Mouse (Mus musculus) adrenal gland, postnatal 10 days (tissue): ENCODE data around the gene Mettl24. TPM values are rescaled to one million over a fixed set of nuclear protein-coding genes. Genes with fewer than 3 reads are reported as not detected.

Experiments
- DNase-seq: peaks from one replicate; pipeline ENCODE4 v3.0.0; 2021; ENCODE audit warnings: mixed read lengths
- total RNA-seq, 2 experiments: library from RNA; stranded (reverse); gene quantifications; 2 replicates each; pipeline ENCODE4 v1.2.3; 2021

The Mettl24 gene
- total RNA-seq, 2 experiments from 2014 or later: 5.7 to 7.2 TPM

DNA sequence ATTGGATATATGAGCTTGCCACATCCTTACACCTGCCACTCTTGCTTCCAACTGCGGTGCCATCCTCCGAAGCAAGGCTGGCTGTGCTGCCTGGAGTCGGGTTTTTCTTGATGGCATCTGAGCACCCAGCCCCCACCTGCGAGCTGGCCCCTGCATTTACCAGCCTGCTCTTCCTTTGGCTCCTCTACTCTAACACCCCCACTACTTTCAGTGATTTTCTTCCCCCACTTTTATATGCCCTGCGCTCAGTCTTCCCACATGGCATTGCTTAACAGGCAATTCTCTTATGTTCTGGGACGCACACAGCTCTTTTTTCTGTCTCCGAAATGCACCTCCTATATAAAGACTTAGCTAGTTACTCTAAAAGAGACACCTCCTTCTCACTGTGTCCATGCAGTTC, 1.2 kb downstream of the Mettl24 start:
- no peak for DNase-seq

DNA sequence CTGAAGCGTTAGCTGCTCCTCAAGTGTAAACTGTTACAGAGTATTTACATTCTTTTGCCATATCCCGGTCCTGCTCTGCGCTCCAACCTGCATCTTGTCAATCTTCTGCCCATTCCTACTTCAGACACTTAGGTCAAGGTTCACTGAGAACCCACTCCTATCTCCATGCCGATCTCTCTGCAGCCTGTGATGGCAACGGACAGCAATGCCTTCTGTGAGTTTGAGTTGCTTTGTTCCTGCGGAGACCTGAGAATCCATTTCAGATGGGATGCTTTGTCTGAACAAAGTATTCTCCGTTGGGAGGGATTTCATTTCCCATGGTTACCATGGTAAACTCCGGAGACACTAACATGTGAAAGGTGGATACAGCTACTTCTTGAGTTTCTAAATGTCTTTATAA, 2.6 kb downstream of the Mettl24 start:
- no peak for DNase-seq

DNA sequence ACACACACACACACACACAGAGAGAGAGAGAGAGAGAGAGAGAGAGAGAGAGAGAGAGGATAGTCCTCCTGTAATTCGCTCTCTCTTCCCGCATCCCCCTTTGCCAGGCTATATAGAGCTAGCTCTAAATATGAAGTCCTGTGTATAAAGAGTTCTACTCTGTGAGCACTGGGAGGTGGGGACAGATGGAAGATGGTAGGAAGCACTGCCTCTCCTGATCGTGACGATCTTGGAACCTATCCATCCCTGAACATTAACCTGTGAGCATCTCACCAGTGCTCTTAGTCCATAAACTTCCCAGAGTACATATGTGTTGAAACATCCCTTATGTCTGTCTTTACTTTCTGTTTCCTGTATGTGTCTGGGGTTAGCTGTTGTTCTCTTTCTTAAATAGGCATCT, 3.9 kb downstream of the Mettl24 start:
- no peak for DNase-seq

DNA sequence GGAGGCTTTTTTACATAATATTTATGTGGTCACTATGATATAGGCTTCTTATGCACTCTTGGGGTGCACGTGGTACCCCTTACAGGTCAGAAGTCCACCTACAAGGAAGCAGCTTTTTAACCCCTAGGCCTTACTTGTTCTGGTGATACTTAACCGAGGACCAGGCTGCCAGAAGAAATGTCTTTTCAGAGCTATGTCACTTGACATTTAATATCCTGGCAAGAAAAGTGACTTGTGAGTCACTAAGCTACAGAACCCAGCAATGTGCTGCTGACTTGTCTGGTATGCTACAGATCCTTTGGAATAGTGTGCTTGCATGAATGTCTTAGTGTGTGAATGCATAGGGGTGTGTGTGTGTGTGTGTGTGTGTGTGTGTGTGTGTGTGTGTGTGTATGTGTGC, 4.3 kb downstream of the Mettl24 start:
- no peak for DNase-seq

DNA sequence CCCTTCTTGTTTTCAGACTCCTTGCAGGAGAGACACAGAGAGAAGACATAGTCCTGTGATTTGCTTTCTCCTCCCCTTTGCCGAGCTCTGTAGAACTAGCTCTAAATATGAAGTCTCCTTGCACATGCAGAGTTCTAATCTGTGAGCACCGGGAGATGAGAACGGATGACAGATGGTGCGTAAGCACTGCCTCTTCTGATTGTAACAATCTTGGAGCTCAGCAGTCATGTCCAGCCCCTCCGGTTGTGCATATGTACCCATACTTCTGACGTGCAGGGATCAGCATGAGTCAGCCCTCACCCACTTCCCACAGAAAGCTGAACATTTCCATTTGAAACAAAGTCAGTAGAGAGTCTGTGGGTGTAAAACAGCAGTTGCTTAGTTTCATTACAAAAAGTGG, 5.2 kb downstream of the Mettl24 start:
- no peak for DNase-seq

DNA sequence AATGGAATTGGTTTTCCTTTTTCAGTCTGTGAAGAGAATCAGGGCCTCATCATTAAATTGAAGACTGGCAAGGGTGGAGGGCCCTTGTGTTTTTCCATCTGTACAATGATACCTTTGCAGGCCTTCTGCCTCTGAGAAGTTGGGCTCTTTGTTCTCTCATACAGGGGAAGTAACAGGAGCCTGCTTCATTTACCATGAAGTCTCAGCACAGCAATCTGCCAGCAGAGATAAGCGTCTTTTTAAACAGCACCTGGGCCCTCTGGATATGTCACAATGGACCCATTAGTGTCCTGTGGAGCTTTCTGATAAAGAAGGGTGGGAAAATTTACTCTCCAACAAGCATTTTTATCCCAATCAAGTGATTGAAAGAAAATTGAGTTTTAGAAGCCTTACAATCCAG, 5.8 kb downstream of the Mettl24 start:
- DNase-seq: no peak

DNA sequence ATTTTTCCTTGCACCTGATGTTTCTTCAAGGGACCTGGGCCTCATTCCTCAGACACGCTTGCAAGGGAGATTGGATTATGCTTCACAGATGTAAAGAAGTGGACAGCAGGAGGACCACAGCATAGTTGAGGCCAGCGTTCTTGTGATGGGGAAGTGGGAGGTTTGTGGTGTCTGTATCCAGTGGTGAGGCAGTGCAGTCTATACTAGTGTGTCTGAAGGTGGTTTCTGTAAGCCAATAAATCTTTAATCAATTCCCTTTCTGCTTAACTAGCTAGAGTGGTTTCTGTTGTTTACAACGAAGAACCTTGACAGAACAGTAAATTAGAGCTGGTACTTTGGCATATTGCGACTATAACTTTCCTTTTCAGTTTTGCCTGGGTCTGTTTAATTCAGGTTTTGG, 15.6 kb downstream of the Mettl24 start:
- no peak for DNase-seq

DNA sequence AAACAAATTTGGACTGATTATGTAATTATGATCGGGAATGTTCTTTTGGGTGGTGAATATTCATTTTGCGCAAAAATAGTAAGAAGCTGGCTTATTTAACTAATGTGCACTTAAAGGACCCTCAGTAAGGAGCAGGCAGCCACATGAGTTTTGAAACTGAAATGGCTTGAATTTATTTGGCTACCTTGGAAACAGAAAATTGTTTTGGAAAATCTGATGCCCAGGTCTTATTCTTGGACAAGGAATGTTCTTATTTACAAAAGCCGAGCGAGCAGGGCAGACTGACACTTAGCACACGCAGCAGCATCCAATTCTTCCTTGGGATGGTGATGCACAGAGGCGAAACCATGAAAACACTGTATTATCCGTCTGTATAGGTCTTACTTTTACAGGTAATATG, 28.0 kb downstream of the Mettl24 start:
- DNase-seq: no peak

DNA sequence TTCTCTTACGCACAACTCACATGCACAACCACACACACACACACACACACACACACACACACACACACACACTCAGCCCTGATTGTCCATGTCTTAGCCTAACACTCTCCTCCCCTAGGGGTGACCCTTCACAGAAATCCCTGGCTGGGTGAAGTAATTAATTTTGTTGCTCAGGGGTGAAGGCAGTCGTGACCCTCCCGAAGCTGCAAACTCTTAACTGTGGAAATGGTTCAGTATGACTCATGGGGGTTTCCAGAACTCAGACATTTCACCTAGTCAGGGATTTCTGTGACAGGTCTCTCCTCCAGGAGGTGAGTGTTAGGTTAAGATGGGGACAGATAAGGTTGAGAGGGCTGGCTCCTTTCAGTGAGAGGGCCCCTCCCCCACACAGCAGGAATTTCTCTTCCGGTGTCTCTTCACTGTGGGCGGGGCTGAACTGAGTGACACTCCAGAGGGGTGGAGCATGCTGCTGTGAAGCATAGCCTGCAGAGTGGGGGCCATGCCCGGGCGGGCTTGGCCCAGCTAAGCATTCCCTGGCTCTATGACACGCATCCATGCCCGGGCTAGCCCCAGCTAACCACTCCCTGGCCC, 30.0 kb downstream of the Mettl24 start:
- peak; percentile 42 for DNase-seq

DNA sequence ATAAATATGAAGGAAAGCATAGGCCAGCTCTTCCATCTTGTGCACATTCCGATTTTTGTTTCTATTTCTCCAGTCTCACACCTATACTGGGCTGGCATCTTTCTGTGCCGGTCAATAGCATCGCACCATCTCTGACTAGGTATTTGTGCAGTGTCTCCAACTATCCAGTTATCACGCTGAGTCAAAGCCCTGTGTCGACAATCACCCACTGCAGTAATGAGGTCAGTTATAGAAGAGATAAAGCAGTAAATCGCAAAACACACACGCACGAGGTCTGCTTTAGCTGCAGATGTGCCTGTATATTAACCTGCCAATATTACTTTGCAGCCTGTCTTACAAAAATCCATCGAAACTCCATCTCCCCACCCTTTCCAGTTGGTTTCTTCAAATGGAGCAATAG, 30.7 kb downstream of the Mettl24 start:
- no peak for DNase-seq

DNA sequence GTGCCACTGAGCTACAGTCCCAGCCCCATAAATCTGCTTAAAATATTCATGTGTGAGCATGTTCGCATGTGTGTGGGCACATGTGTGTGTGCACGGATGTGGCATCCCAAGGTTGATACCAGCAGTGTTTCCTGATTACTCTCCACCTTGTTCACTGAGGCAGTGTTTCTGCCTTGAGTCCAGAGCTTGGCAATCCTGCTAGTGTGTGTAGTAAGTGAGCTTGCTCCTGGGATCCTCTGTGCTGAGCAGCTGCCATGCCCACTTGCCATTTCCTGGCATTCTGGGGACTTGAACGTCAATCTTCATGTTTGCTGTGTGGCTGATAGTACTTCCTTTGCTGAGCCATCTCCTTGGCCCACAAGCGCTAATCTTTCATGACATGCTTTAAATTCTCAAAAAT, 32.1 kb downstream of the Mettl24 start:
- peak; percentile 49 for DNase-seq

DNA sequence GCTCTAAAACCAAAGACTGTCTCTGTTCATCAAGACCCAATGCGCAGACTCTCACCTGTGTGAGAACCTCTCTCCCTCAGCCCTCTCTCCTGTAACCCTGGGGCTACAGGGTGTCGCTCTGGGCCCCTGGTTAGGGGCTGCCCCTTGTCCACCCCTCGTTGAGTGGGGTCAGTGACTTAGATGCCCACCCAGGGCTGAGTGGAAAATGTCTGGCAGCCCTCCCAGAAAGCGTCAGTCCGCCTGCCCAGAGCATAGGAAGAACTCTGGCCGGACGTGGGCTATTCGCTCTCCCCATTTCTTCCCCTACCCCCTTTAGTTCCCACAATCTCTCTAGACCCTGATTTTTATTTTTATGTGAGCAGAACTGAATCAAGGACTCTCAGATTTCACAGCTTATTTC, 33.2 kb downstream of the Mettl24 start:
- DNase-seq: no peak

DNA sequence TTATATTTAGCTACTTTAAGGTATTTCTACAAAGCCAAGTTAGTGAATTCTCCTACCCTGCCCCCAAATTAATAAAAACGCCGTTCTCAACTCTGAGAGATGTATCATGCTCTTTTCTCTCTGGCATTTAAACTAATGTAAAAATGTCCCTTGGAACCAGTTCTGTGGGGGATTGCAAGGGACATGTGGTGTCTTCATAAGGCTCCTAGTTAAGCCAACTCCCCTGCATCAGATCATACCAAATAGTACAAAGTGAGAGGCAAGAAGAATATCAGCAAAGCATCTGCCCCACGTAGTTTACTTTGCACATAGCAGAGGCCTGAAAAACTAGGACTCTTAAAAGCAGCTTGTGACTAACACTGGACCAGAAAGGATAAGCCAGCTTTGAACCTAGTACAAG, 33.6 kb downstream of the Mettl24 start:
- DNase-seq: no peak

DNA sequence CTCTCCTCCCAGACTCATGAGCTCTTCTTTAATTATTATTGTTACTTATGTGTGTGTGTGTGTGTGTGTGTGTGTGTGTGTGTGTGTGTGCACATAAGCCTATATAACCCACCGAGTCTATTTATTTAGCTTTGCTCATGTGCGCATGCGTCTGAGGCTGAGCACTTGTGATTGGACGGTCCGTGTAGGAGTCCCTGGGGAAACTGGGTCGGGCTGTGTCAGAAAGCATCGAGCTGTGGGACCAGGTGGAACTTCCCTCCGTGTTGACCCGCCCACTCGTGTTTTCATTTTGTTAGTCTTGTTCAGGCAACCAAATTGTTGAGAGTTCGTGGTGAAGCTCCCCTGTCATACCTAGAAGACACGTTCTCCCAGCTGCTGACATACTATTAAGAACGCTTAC, 35.3 kb downstream of the Mettl24 start:
- no peak for DNase-seq

DNA sequence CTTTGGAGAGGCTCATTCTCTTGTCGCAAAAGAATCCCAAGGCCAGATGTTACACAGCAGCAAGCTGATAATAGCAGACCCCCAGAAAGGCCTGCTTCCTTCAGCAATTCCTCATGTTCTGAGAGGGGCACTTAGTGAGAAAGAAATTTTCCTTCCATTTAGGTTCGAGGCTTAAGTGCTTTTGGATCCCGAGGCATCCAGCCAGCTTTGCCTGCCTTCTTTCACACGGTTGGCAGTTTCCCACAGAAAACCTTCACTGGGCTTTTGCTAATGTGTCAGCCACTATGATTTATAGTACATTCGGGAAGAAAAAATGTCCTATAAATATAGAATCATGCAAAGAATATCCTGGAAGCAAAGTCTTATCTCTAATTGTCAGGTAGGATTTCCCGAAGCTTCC, 36.0 kb downstream of the Mettl24 start:
- peak; percentile 52 for DNase-seq

DNA sequence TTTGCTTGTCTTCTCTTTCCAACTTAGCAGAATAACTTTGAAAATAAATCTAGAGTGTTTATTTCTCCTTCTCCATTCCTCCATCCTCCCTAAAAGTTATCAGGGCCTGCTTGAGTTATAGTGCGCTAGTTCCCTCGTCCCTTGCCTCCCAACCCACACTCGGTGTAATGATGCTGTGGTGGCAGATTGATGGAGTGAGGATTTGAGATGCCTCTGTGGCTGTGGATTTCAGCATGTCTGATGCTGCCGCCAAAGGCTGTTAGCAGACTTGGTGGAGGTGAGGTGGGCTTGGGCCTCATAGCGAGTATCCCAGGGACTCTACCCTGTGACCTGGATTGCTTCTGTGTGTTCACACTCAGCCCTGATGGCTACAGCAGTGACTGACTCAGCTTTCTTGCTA, 37.8 kb downstream of the Mettl24 start:
- DNase-seq: no peak

DNA sequence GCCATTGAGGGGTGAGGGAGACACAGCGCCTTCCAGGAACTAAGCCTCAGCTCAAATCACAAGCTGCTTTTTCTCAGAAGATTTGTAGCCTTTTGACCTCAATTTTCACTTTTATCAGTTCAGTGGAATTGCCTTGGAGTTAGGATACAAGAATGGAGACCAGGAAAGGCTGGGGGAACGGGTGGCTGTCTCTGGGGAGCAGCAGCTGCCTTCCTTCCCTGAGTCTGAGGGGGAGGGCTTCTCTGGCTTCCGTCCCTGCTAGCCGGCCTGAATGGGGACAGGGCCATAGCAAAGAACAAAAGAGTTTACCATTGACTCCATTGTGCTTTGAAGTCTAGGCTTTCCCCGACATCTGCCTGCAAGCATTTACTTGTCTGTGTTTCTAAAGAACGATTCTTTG, 41.3 kb downstream of the Mettl24 start:
- no peak for DNase-seq

DNA sequence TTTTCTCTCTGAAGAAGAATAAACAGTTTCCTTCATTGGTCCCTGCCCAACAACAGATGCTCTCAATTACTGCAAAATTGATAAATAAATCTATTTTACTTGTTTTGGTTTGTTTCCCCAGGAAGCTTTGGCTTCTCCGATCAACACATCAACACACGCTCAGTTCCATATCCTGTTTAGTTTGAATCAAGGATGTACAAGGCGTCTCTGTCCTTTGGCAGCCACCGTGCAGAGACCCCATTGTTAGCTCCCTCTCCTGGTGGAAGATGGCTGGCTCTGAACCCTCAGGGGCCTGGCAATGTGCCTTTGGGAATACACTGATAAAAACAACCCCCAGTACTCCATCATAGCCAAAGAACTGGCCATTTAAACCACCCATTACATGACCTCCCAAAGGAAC, 42.0 kb downstream of the Mettl24 start:
- DNase-seq: peak; percentile 28

DNA sequence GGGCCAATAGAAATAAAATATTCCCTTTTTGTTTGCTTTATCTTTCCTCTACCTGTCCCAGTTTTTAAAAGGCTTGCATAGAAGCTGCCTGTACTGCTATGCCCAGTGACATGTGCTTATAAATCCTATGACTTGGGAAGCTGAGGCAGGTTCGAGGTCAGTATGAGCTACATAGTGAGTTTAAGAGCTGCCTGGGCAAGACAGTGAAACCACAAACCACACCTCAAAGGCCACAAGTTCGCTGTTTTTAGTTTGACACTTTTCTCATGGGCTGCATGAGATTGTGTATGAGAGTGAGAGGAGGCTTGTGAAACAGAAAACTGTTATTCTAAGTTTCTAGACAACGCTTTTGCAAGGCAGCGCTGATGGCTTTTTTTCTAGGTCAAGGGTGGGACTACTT, 42.4 kb downstream of the Mettl24 start:
- DNase-seq: no peak

DNA sequence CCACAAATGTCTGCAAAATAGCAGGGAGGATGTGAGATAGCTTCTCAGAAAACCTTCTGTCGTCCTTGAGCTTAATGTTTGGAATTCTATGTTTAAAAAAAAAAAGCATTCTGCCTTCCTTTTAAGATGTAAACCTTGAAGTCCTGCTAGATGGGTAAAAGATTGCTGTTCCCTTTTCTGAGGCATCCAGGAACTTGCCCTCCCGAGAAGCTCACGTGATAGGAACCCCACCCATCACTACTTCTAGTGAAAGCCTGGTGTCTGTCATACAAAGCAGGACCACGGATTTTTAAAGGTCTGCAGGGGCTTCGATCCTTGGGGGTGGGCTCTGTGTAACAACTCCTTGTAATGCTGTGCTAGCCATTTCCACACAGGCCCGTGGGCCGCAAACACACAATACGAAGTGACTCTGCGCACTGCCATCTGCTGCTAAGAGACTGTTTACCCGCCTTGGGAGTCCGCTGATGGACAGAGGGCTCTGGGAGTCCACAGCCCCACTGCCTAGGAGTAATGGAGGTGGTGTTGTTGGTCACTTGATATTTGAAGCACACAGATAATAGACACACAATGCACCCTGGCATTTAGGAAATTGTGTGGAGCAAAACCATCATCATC, 43.3 kb downstream of the Mettl24 start:
- DNase-seq: no peak

DNA sequence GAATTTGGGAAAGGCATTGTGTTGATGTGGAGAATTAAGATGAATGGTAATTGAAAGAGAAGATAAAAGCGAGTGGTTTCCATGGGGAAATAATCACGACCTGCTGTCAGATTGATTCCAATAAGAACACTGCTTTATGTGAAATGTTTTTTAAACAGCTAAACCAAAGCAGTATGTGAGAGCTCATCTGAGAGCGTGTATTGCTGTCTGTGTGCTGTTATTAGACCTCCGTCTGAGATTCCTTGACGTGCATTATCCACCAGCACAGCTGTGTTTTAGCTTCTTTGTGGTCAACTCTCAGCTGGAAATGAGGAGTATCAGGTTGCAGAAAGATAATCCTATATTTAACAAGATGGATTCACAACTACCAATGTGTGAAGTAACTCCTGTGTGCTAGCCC, 43.9 kb downstream of the Mettl24 start:
- DNase-seq: no peak

DNA sequence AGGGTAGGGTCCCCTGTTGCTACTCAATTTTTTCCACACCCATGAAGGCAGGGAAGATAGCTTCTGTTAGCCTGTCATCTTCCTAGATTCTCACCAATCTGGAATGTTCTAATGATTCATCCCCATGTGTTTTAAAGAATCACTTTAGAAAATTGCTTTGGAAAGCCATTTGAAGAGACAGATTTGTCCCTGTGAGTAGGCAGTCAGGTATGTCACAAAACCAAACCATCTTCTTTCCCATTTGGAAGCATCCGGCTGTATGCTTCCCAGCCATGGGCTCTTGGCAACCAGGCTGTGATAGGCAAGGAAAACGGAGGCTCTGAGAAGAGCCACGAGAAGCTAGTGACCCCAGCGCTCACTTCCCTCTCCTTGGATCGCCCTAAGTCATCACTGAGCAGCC, 47.1 kb downstream of the Mettl24 start:
- no peak for DNase-seq

DNA sequence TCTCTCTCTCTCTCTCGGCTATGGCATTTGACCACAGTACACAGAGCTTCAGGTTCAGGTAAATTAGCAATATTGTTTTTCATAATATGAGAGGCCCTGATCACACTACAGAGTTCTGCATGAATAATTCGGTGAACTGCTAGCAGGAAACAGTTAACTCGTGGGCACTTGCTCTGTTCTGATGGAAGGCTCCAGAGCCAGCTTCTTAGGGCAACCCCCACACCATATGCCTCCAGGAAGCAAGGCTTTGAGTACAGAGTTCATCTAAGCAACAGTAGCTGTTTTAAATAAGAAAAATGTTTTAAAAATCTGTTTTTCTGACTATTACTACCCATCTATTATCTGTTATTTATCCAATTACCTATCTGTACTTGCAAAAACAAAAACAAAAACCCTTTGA, 50.2 kb downstream of the Mettl24 start:
- no peak for DNase-seq

DNA sequence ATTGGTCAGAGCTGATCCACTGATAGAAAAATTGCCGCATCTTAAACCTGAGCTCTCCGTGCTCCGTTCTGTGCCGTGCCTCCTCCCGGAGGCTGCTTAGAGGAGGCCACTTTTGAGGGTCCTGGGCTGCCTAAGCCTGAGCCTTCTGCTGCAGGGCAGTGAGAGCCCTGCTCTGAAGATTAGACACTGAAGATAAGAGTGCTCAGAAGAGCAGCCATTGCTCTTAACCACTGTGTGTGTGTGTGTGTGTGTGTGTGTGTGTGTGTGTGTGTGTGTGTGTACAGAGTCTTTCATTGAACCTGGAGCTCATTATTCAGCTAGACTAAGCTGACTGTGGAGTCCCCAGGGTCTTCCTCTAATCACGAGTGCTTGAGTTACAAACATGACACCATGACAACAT, 53.1 kb downstream of the Mettl24 start:
- no peak for DNase-seq
